Mouse (Mus musculus): ENCODE measurements around the gene Gm14781. TPM values are rescaled to one million over a fixed set of nuclear protein-coding genes. Genes with fewer than 3 reads are reported as not detected.
"Not testable (repeated sequence)": the region's sequence is repeated elsewhere in the genome, so short reads cannot be mapped to it uniquely, and the experiment has no call there.

The Gm14781 gene
- total RNA-seq (2015) = not detected in 2 replicates
- total RNA-seq (2017) = not detected in 2 replicates

GRCm38 (mm10) chrX:91631894-91632293, at the start of gene Gm14781:
TSS of gene Gm14781 (plus strand) at chrX:91632194.
- ATAC-seq (ENCODE audit: poor library complexity, severe bottlenecking) = not testable (repeated sequence)

GRCm38 (mm10) chrX:91654964-91655575, 23.1 kb downstream of the Gm14781 start:
- not testable (repeated sequence) for ATAC-seq (ENCODE audit: poor library complexity, severe bottlenecking)

Other genes starting within 250 kb of the Gm14781 start
- gene Gm5072, start 239.7 kb upstream of the Gm14781 start, total RNA-seq (2015) = not detected in 2 replicates
- gene Gm5072, start 239.7 kb upstream of the Gm14781 start, total RNA-seq (2017) = not detected in 2 replicates
- not detected in 2 replicates for gene Gm8914, start 152.1 kb upstream of the Gm14781 start, total RNA-seq (2015)
- not detected in 2 replicates for gene Gm8914, start 152.1 kb upstream of the Gm14781 start, total RNA-seq (2017)
- not detected in 2 replicates for gene 1700084M14Rik, start 56.3 kb upstream of the Gm14781 start, total RNA-seq (2015)
- gene 1700084M14Rik, start 56.3 kb upstream of the Gm14781 start, total RNA-seq (2017) = not detected in 2 replicates
- not detected in 2 replicates for gene Mageb5, start 150.8 kb downstream of the Gm14781 start, total RNA-seq (2015)
- not detected in 2 replicates for gene Mageb5, start 150.8 kb downstream of the Gm14781 start, total RNA-seq (2017)